Mouse (Mus musculus) liver, postnatal 0 days (tissue): ENCODE measurements at regions not wholly inside any gene's neighbourhood (a gene's known extent, or its start where the extent isn't known, plus 50 kb on each side); places are given as distances from the start of the nearest gene placed in this dataset.

ENCODE experiments used
- CTCF ChIP-seq: sonication (generic); IDR thresholded peaks from 2 replicates; pipeline ENCODE4 v1.5.1; 2016; ENCODE audit warnings: antibody characterized with exemption, low read depth
- EP300 ChIP-seq: IDR thresholded peaks from 2 replicates; pipeline ENCODE4 v1.6.1; 2016; ENCODE audit warnings: antibody characterized with exemption, low read depth, mild to moderate bottlenecking

DNA sequence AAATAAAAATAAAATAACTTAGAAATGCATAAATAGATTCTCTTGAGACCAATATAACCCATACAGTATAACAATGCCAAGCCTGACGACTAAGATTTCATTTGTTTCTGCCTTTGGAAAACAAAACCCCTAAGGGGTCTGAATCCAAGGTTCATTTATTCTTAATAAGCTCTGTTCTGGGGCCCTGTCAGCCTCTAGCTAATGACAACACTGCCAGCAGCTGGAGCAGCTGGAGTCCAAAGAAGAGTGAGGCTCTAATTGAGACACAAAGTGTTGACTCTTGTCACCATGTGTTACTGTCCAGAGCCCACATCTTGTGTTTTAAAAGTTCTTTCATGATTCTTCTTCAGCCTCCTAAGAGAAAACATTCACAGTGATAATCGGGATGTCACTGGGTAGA is 298.5 kb upstream of the Gm6657 start:
- TF ChIP-seq EP300 (no peak), CTCF (no peak)
